Mouse (Mus musculus) limb, embryonic 13.5 days (tissue): ENCODE data around the gene Cyp26a1. TPM values are rescaled to one million over a fixed set of nuclear protein-coding genes. Genes with fewer than 3 reads are reported as not detected.

Experiments
- ATAC-seq: fragments of 200-750 bp; cut with Nextera tagmentation; 2 replicates; pipeline ENCODE4 v1.8.0; 2017; ENCODE audit warnings: low read depth, moderate number of reproducible peaks, moderate TSS enrichment; ENCODE audit not compliant: low FRiP score
- H3K27ac ChIP-seq: fragments of 300-500 bp; sonication (generic); 2 replicates; pipeline ENCODE4 v1.5.1; 2015; ENCODE audit warnings: inconsistent platforms, mild to moderate bottlenecking, moderate library complexity
- H3K27me3 ChIP-seq: fragments of 300-500 bp; sonication (generic); 2 replicates; pipeline ENCODE4 v1.6.1; 2015; ENCODE audit warnings: mild to moderate bottlenecking, inconsistent platforms
- H3K36me3 ChIP-seq: fragments of 300-500 bp; sonication (generic); 2 replicates; pipeline ENCODE4 v1.6.1; 2015; ENCODE audit warnings: inconsistent platforms, mild to moderate bottlenecking, moderate library complexity
- H3K4me1 ChIP-seq: fragments of 300-500 bp; sonication (generic); 2 replicates; pipeline ENCODE4 v1.6.1; 2015; ENCODE audit warnings: inconsistent platforms
- H3K4me2 ChIP-seq: fragments of 300-500 bp; sonication (generic); replicated peaks from 2 replicates; pipeline ENCODE4 v1.6.1; 2015; ENCODE audit warnings: inconsistent platforms, mild to moderate bottlenecking, moderate library complexity
- H3K4me3 ChIP-seq: fragments of 300-500 bp; sonication (generic); 2 replicates; pipeline ENCODE4 v1.5.1; 2015; ENCODE audit warnings: moderate library complexity, mild to moderate bottlenecking, inconsistent platforms
- H3K9ac ChIP-seq: fragments of 300-500 bp; sonication (generic); 2 replicates; pipeline ENCODE4 v1.6.1; 2015; ENCODE audit warnings: mild to moderate bottlenecking, inconsistent platforms
- H3K9me3 ChIP-seq: fragments of 300-500 bp; sonication (generic); 2 replicates; pipeline ENCODE4 v1.6.1; 2016; ENCODE audit warnings: inconsistent platforms
- WGBS: fragments of 180-500 bp; shearing (Covaris S2); methylation state at CpG from one replicate; pipeline ENCODE4 v1.1.7; 2015; 5-methylcytosine and 5-hydroxymethylcytosine counted together
- polyA plus RNA-seq: library from polyadenylated mRNA; unstranded; fragments of >200 nt; fragmentation: Nextera tagmentation; extraction: Ambion mirVana; gene quantifications from 2 replicates; pipeline ENCODE4 v1.2.1, GENCODE M21; 2015

Gene Cyp26a1
- polyA plus RNA-seq, 1 experiment from 2014 or later: 7.6 TPM

GRCm38 (mm10) chr19:37740043-37740442 lies 42.4 kb downstream of the Cyp26a1 start:
- H3K9me3 ChIP-seq: no peaks in the 10 kb centered on the region
- no peak overlapping the region for H3K4me3 ChIP-seq
- H3K9ac ChIP-seq: no peak overlapping the region
- peaks cover 8% of the 10 kb centered on the region; the same call in 1 of the 2 replicates for H3K4me1 ChIP-seq
- H3K4me2 ChIP-seq: no peak overlapping the region
- H3K27ac ChIP-seq: no peak overlapping the region
- H3K27me3 ChIP-seq: no peaks in the 10 kb centered on the region
- ATAC-seq: no peak
- WGBS: 32% methylated on average over 7 of the region's 7 CpGs
- no peaks in the 10 kb centered on the region for H3K36me3 ChIP-seq

Other genes starting within 250 kb of the Cyp26a1 start
- 6.9 and 7.2 TPM in 2 replicates for gene Exoc6, start 147.4 kb upstream of the Cyp26a1 start, polyA plus RNA-seq
- 0.14 and 0.24 TPM in 2 replicates for gene Cyp26c1, start 12.2 kb upstream of the Cyp26a1 start, polyA plus RNA-seq